Mouse (Mus musculus) lung, postnatal 25 days (tissue): ENCODE results near the gene Fnbp1.

Experiments
- DNase-seq: peaks from one replicate; pipeline ENCODE4 v3.0.0; 2022; ENCODE audit warnings: low spot score

Gene Fnbp1

GRCm38 (mm10) chr2:31025458-31025857, 116.3 kb downstream of the Fnbp1 start:
- DNase-seq = no peak

GRCm38 (mm10) chr2:31024618-31025370, 117.0 kb downstream of the Fnbp1 start:
- peak; percentile 64 for DNase-seq

GRCm38 (mm10) chr2:31023940-31024339, 117.9 kb downstream of the Fnbp1 start:
- DNase-seq = no peak

- no peak for DNase-seq
Measured at GRCm38 (mm10) chr2:31020202-31020601, 121.6 kb downstream of the Fnbp1 start.

- DNase-seq = no peak
Measured at GRCm38 (mm10) chr2:31019011-31019410, 122.8 kb downstream of the Fnbp1 start.

GRCm38 (mm10) chr2:31018519-31018918, 123.3 kb downstream of the Fnbp1 start:
- DNase-seq = no peak

- DNase-seq = no peak
Measured at GRCm38 (mm10) chr2:31017625-31018317, 124.0 kb downstream of the Fnbp1 start.

GRCm38 (mm10) chr2:31013371-31014120, 128.3 kb downstream of the Fnbp1 start:
- DNase-seq = no peak

- no peak for DNase-seq
Measured at GRCm38 (mm10) chr2:31007208-31007607, 134.6 kb downstream of the Fnbp1 start.

- DNase-seq = no peak
Measured at GRCm38 (mm10) chr2:31006434-31006833, 135.4 kb downstream of the Fnbp1 start.

- no peak for DNase-seq
Measured at GRCm38 (mm10) chr2:31005453-31005852, 136.4 kb downstream of the Fnbp1 start.

GRCm38 (mm10) chr2:31002857-31003256, 139.0 kb downstream of the Fnbp1 start:
- no peak for DNase-seq

- DNase-seq = no peak
Measured at GRCm38 (mm10) chr2:30998443-30999260, 143.2 kb downstream of the Fnbp1 start.

GRCm38 (mm10) chr2:30995432-30995996, 146.3 kb downstream of the Fnbp1 start:
- no peak for DNase-seq

GRCm38 (mm10) chr2:30994853-30995252, 147.0 kb downstream of the Fnbp1 start:
- DNase-seq = no peak

GRCm38 (mm10) chr2:30990221-30990620, 151.6 kb downstream of the Fnbp1 start:
- DNase-seq = no peak

GRCm38 (mm10) chr2:30985111-30986020, 156.4 kb downstream of the Fnbp1 start:
- peak; percentile 82 for DNase-seq

- DNase-seq = no peak
Measured at GRCm38 (mm10) chr2:30983024-30983423, 158.8 kb downstream of the Fnbp1 start.

- DNase-seq = peak; percentile 100
Measured at GRCm38 (mm10) chr2:30981790-30982513, 159.9 kb downstream of the Fnbp1 start, which contains the start of the genes BC005624 and Usp20. Gene BC005624, minus strand, starts transcription at chr2:30982201. Gene Usp20, plus strand, starts transcription at chr2:30982279.
